Mouse (Mus musculus) neural tube, embryonic 11.5 days (tissue): ENCODE measurements around the gene Slc22a23. TPM values are rescaled to one million over a fixed set of nuclear protein-coding genes. Genes with fewer than 3 reads are reported as not detected.

ENCODE experiments used
- ATAC-seq: fragments of 200-750 bp; cut with Nextera tagmentation; 2 replicates; pipeline ENCODE4 v1.8.0; 2017; ENCODE audit warnings: moderate number of reproducible peaks, mild to moderate bottlenecking, moderate TSS enrichment, moderate library complexity; ENCODE audit not compliant: insufficient read depth, low FRiP score, low TSS enrichment
- DNase-seq: peaks from one replicate; pipeline ENCODE4 v3.0.0-alpha.2; 2015; ENCODE audit warnings: low spot score
- H3K27ac ChIP-seq: fragments of 300-500 bp; sonication (generic); 2 replicates; pipeline ENCODE4 v1.5.1; 2014; ENCODE audit warnings: low read depth, mild to moderate bottlenecking, low read length
- H3K27me3 ChIP-seq: fragments of 300-500 bp; sonication (generic); 2 replicates; pipeline ENCODE4 v1.6.1; 2014; ENCODE audit warnings: mild to moderate bottlenecking, low read length, mixed read lengths; ENCODE audit not compliant: control insufficient read depth, insufficient read depth
- H3K36me3 ChIP-seq: fragments of 300-500 bp; sonication (generic); 2 replicates; pipeline ENCODE4 v1.6.1; 2014; ENCODE audit warnings: mild to moderate bottlenecking, low read length, moderate library complexity, mixed read lengths; ENCODE audit not compliant: control insufficient read depth, insufficient read depth
- H3K4me1 ChIP-seq: fragments of 300-500 bp; sonication (generic); 2 replicates; pipeline ENCODE4 v1.6.1; 2014; ENCODE audit warnings: low read length, mixed read lengths; ENCODE audit not compliant: control insufficient read depth, insufficient read depth
- H3K4me2 ChIP-seq: fragments of 300-500 bp; sonication (generic); 2 replicates; pipeline ENCODE4 v1.6.1; 2014; ENCODE audit warnings: low read depth, mild to moderate bottlenecking, moderate library complexity
- H3K4me3 ChIP-seq: fragments of 300-500 bp; sonication (generic); 2 replicates; pipeline ENCODE4 v1.5.1; 2014; ENCODE audit warnings: low read depth, low read length
- H3K9ac ChIP-seq: fragments of 300-500 bp; sonication (generic); 2 replicates; pipeline ENCODE4 v1.6.1; 2014; ENCODE audit warnings: mild to moderate bottlenecking, low read length
- H3K9me3 ChIP-seq: fragments of 300-500 bp; sonication (generic); 2 replicates; pipeline ENCODE4 v1.6.1; 2016; ENCODE audit warnings: low read length; ENCODE audit not compliant: control insufficient read depth
- WGBS: fragments of 180-500 bp; shearing (Covaris S2); extraction: QIAGEN DNeasy Blood & Tissue Kit; methylation state at CpG from one replicate; pipeline ENCODE4 v1.1.7; 2014; 5-methylcytosine and 5-hydroxymethylcytosine counted together
- polyA plus RNA-seq: library from polyadenylated mRNA; unstranded; fragments of >200 nt; fragmentation: Nextera tagmentation; extraction: Ambion mirVana; gene quantifications from 2 replicates; pipeline ENCODE4 v1.2.1, GENCODE M21; 2014

Gene Slc22a23
- polyA plus RNA-seq, 1 experiment from 2014 or later, result 13.3 TPM

GRCm38 (mm10) chr13:34174025-34174424 is 171.0 kb downstream of the Slc22a23 start:
- no peak overlapping the region for H3K9ac ChIP-seq
- ATAC-seq, result no peak
- H3K27ac ChIP-seq, result no peak overlapping the region
- WGBS, result 96% methylated on average over 6 of the region's 6 CpGs
- no peaks in the 10 kb centered on the region for H3K9me3 ChIP-seq
- DNase-seq, result no peak
- H3K4me1 ChIP-seq, result no peaks in the 10 kb centered on the region
- no peak overlapping the region for H3K4me2 ChIP-seq
- H3K27me3 ChIP-seq, result no peaks in the 10 kb centered on the region
- peaks cover 3% of the 10 kb centered on the region; the same call in 1 of the 2 replicates for H3K36me3 ChIP-seq
- H3K4me3 ChIP-seq, result no peak overlapping the region

GRCm38 (mm10) chr13:34163304-34163975 is 181.5 kb downstream of the Slc22a23 start:
- WGBS, result 49% methylated on average over 12 of the region's 12 CpGs
- DNase-seq (no peak), ATAC-seq (no peak; the same call in 1 of the 2 replicates)

GRCm38 (mm10) chr13:34162491-34163303 is 182.3 kb downstream of the Slc22a23 start, which contains the start of gene Psmg4:
TSS of gene Psmg4 (plus strand) at chr13:34162964.
- H3K4me2 ChIP-seq, result peak within 1 kb of the TSS; percentile 42
- peaks cover 6% of the 10 kb centered on the region for H3K36me3 ChIP-seq
- H3K9me3 ChIP-seq, result no peaks in the 10 kb centered on the region; the same call in 1 of the 2 replicates
- no peaks in the 10 kb centered on the region for H3K27me3 ChIP-seq
- H3K4me1 ChIP-seq, result peaks cover 4% of the 10 kb centered on the region; the same call in 1 of the 2 replicates
- WGBS, result 3% methylated on average over 44 of the region's 44 CpGs
- ATAC-seq (peak; percentile 92), DNase-seq (peak; percentile 95)
- peak within 1 kb of the TSS; percentile 58 for H3K9ac ChIP-seq
- H3K4me3 ChIP-seq, result peak within 1 kb of the TSS; percentile 48
- H3K27ac ChIP-seq, result peak within 1 kb of the TSS; percentile 62

More at GRCm38 (mm10) chr13:34163304-34163975, 181.5 kb downstream of the Slc22a23 start:
- Histone ChIP-seq H3K4me1 (peaks cover 4% of the 10 kb centered on the region; the same call in 1 of the 2 replicates), H3K9ac (peak overlapping the region; percentile 58), H3K27ac (peak overlapping the region; percentile 62), H3K9me3 (no peaks in the 10 kb centered on the region; the same call in 1 of the 2 replicates), H3K36me3 (peaks cover 6% of the 10 kb centered on the region), H3K4me2 (peak overlapping the region; percentile 42), H3K4me3 (peak overlapping the region; percentile 48), H3K27me3 (no peaks in the 10 kb centered on the region)

GRCm38 (mm10) chr13:34159926-34160325 is 185.1 kb downstream of the Slc22a23 start:
- 93% methylated on average over 1 of the region's 1 CpGs for WGBS

GRCm38 (mm10) chr13:34157596-34158157 is 187.3 kb downstream of the Slc22a23 start:
- H3K9ac ChIP-seq, result no peak overlapping the region
- no peaks in the 10 kb centered on the region for H3K36me3 ChIP-seq
- H3K27me3 ChIP-seq, result no peaks in the 10 kb centered on the region
- no peak overlapping the region for H3K27ac ChIP-seq
- ATAC-seq, result no peak
- whole genome bisulfite sequencing, result 92% methylated on average over 3 of the region's 3 CpGs
- DNase-seq, result no peak
- no peak overlapping the region for H3K4me3 ChIP-seq
- H3K9me3 ChIP-seq, result no peaks in the 10 kb centered on the region
- H3K4me1 ChIP-seq, result peaks cover 4% of the 10 kb centered on the region; the same call in 1 of the 2 replicates
- no peak overlapping the region for H3K4me2 ChIP-seq

More at GRCm38 (mm10) chr13:34159926-34160325, 185.1 kb downstream of the Slc22a23 start:
- no peak overlapping the region for H3K4me3 ChIP-seq
- ATAC-seq (no peak), DNase-seq (no peak)
- H3K4me2 ChIP-seq, result no peak overlapping the region
- H3K4me1 ChIP-seq, result peaks cover 4% of the 10 kb centered on the region; the same call in 1 of the 2 replicates
- no peaks in the 10 kb centered on the region for H3K36me3 ChIP-seq
- H3K9me3 ChIP-seq, result no peaks in the 10 kb centered on the region
- no peaks in the 10 kb centered on the region for H3K27me3 ChIP-seq
- H3K9ac ChIP-seq, result no peak overlapping the region
- no peak overlapping the region for H3K27ac ChIP-seq

GRCm38 (mm10) chr13:34156840-34157185 is 188.2 kb downstream of the Slc22a23 start:
- Histone ChIP-seq H3K9ac (no peak overlapping the region), H3K36me3 (no peaks in the 10 kb centered on the region), H3K4me1 (peaks cover 4% of the 10 kb centered on the region; the same call in 1 of the 2 replicates), H3K27ac (no peak overlapping the region), H3K4me3 (no peak overlapping the region), H3K27me3 (no peaks in the 10 kb centered on the region), H3K9me3 (no peaks in the 10 kb centered on the region), H3K4me2 (no peak overlapping the region)
- ATAC-seq (no peak), DNase-seq (no peak)
- WGBS, result 62% methylated on average over 2 of the region's 2 CpGs

- no peak overlapping the region for H3K27ac ChIP-seq
- WGBS, result 71% methylated on average over 8 of the region's 8 CpGs
Measured at GRCm38 (mm10) chr13:34156133-34156839, 188.7 kb downstream of the Slc22a23 start.

GRCm38 (mm10) chr13:34154931-34155272 is 190.1 kb downstream of the Slc22a23 start:
- Histone ChIP-seq H3K27ac (no peak overlapping the region), H3K36me3 (no peaks in the 10 kb centered on the region), H3K4me2 (no peak overlapping the region; the same call in 1 of the 2 replicates), H3K9me3 (no peaks in the 10 kb centered on the region), H3K27me3 (no peaks in the 10 kb centered on the region), H3K4me3 (no peak overlapping the region), H3K9ac (no peak overlapping the region), H3K4me1 (peaks cover 12% of the 10 kb centered on the region)
- DNase-seq, result peak; percentile 64
- 50% methylated on average over 3 of the region's 3 CpGs for WGBS
- ATAC-seq, result no peak

More at GRCm38 (mm10) chr13:34156133-34156839, 188.7 kb downstream of the Slc22a23 start:
- H3K4me2 ChIP-seq, result no peak overlapping the region
- no peaks in the 10 kb centered on the region for H3K27me3 ChIP-seq
- no peaks in the 10 kb centered on the region for H3K36me3 ChIP-seq
- DNase-seq (no peak), ATAC-seq (no peak)
- H3K4me3 ChIP-seq, result no peak overlapping the region
- H3K9ac ChIP-seq, result no peak overlapping the region
- no peaks in the 10 kb centered on the region for H3K9me3 ChIP-seq
- peaks cover 4% of the 10 kb centered on the region; the same call in 1 of the 2 replicates for H3K4me1 ChIP-seq
